Mouse (Mus musculus) olfactory bulb, adult 2 months (tissue): Measurements from ENCODE around the gene Myrfl. TPM values are rescaled to one million over a fixed set of nuclear protein-coding genes. Genes with fewer than 3 reads are reported as not detected.

Experiments
- H3K27ac ChIP-seq: fragments of 200-500 bp; 2 replicates; pipeline ENCODE4 v1.5.1; 2012; ENCODE audit warnings: low read depth, low read length; ENCODE audit not compliant: insufficient read depth
- H3K4me1 ChIP-seq: fragments of 200-500 bp; 2 replicates; pipeline ENCODE4 v1.6.1; 2012; ENCODE audit warnings: low read length; ENCODE audit not compliant: control insufficient read depth, insufficient read depth
- H3K4me3 ChIP-seq: fragments of 200-500 bp; 2 replicates; pipeline ENCODE4 v1.5.1; 2012; ENCODE audit warnings: mild to moderate bottlenecking, low read depth, low read length, moderate library complexity; ENCODE audit not compliant: insufficient read depth
- CTCF ChIP-seq: fragments of 200-500 bp; IDR thresholded peaks from 2 replicates; pipeline ENCODE4 v1.5.1; 2012; ENCODE audit warnings: low read depth, mild to moderate bottlenecking, low read length, moderate library complexity; ENCODE audit not compliant: insufficient read depth
- POLR2A ChIP-seq: fragments of 200-500 bp; IDR thresholded peaks from 2 replicates; pipeline ENCODE4 v1.6.1; 2012; ENCODE audit warnings: mild to moderate bottlenecking, low read depth, low read length, moderate library complexity; ENCODE audit not compliant: insufficient read depth
- WGBS: fragments of 180-500 bp; shearing (Covaris S2); methylation state at CpG from one replicate; pipeline ENCODE4 v1.1.7; 2018; 5-methylcytosine and 5-hydroxymethylcytosine counted together
- polyA plus RNA-seq: library from polyadenylated mRNA; stranded (reverse); fragments of >200 nt; gene quantifications from 2 replicates; pipeline ENCODE4 v1.2.4, GENCODE M21; 2012; ENCODE audit warnings: low replicate concordance; ENCODE audit not compliant: missing spikeins, insufficient read depth, insufficient read length

Myrfl gene
- polyA plus RNA-seq, 1 experiment = not detected

DNA sequence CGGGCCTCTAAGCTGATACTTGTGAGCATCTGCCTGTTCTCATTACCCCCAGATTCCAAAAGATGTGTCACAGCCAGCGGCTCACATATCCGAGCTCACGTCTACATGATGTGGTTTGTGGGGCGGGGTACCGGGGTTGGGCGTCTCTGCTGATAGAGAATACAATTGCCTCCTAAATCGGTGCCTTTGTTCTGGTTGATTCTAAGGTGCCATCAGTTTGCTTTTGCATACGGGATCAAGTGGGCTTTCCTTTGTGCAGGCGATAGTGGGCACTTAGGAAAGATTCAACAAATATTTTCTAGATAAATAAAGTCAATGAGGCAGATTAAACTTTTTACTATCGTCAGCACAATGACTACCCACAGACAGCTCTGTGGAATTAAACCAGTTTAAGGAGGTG lies 141.8 kb downstream of the Myrfl start:
- no peak overlapping the region for H3K27ac ChIP-seq

DNA sequence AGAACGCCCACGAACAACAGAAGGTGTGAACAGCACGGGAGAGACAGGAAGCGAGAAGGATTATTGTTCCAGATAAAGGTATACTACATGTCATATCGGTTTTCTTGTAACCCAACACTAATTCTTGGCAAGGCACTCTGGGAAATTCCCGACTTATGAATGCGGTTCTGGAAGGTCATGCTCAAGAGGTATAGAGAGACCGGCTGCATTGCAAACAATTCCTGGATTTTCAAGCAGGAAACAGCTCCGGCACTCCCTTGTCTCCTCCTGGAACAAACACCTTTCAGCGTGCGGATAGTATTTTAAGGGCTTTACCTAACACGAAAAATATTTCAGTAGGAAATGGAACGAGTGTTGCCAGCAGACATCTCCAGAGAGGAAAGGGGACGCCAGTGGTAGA lies 145.8 kb downstream of the Myrfl start:
- no peak overlapping the region for H3K4me3 ChIP-seq
- TF ChIP-seq POLR2A = no peak
- TF ChIP-seq CTCF = no peak
- H3K27ac ChIP-seq = no peak overlapping the region
- H3K4me1 ChIP-seq = no peaks in the 10 kb centered on the region
- WGBS = 81% methylated on average over 14 of the region's 14 CpGs

More for the DNA sequence above, 141.8 kb downstream of the Myrfl start:
- 95% methylated on average over 11 of the region's 11 CpGs for WGBS
- TF ChIP-seq CTCF (no peak), POLR2A (no peak)
- H3K4me1 ChIP-seq = 0 out of 2 replicates have a peak, but pooled peaks cover 2% of the 10 kb centered on the region
- H3K4me3 ChIP-seq = no peak overlapping the region

DNA sequence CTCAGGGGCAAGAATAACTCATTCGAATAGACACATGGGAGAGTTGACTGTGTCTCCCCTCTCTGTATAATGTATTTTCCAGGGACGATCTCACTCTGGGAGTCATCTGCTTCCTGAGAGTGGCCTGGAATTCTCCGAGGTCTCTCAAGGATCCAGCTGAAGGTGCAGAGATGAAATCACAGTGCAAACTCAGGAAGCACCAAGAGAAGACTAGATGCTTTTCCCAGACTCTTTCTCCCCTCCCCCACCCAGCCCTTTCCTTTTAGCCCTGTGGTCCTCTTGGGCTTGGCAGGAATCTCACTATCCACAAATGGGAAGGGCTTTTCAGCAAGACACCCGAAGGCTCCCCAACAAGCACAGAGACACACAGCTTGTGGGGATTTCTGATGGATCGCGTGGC lies 146.7 kb downstream of the Myrfl start:
- 85% methylated on average over 6 of the region's 6 CpGs for WGBS
- Histone ChIP-seq H3K4me3 (no peak overlapping the region), H3K4me1 (no peaks in the 10 kb centered on the region), H3K27ac (no peak overlapping the region)
- no peak for TF ChIP-seq POLR2A
- TF ChIP-seq CTCF = no peak

DNA sequence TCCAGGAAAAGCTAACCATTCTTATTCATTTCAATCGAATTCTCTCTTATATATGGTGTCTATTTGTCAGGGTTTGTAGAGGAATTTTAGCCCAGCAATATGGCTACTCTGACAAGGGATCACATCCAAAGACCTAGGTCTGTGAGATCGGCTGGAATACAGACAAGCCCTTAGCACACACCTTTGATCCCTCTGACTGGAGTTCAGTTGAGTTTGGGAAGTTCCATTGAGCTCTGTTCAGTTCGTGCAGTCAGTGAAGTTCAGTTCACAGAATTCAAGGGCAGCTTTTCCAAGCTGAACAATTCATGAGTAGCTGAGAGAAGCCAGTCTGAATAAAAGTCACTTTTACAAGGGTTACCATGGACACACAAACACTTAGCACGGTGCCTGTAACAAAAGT lies 148.0 kb downstream of the Myrfl start:
- 61% methylated on average over 4 of the region's 4 CpGs for WGBS
- H3K27ac ChIP-seq = no peak overlapping the region
- no peaks in the 10 kb centered on the region for H3K4me1 ChIP-seq
- no peak for TF ChIP-seq POLR2A
- no peak for TF ChIP-seq CTCF
- H3K4me3 ChIP-seq = no peak overlapping the region

DNA sequence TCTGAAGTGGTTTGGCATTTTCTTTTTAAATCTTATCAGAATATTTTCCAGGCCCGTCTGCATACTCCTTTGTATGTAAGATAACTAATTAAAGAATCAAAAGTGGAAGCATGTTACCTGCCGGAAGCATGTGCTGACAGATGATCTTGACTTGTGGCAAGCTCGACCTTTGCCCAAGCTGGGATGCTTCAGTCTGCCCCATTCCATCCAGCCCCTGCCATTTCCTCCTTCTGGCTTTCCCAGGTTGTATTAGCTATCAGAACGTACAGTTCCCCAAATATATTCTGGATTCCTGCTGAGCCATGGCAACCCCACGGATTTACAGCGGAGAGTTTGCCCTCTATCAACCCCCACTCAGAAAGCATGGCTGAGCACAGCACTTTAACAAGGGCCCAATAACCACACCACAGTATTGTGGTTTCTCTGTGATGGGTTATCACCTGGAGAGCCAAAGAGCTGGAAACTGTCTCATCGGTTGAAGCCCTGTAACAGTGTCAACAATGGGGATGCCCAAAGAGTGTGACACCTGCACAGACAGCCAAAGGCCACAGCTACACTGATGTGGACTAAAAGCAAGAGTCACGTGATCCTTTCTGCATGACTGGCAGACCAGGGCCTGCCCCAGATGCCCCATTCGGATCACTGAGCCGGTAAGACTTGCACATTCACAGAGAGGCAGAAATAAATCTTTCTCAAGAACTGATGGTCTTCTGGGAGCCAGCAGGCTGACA lies 150.3 kb downstream of the Myrfl start:
- no peak overlapping the region for H3K4me3 ChIP-seq

DNA sequence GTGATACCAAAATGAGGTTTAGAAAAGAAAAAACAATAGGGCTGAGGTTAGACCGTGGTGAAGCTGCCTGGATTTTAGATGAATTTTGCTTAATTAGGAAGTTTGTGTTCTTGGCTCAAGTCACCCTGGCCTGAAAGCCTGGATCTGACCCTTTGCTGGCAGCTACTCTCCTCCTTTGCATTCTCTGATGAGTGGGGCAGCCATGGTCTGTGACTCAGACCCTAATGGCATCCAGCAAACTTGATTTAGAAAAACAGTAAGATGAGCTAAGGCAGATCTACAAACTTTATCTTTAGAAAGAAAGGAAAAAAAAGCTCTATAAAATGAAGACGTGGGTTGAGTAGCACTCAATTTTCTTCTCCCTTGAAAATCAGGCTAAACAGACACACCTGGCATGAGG lies 154.0 kb downstream of the Myrfl start:
- Histone ChIP-seq H3K4me3 (no peak overlapping the region), H3K27ac (no peak overlapping the region), H3K4me1 (peaks cover 14% of the 10 kb centered on the region)
- 86% methylated on average over 2 of the region's 2 CpGs for WGBS
- TF ChIP-seq POLR2A (no peak), CTCF (no peak)

More for the DNA sequence above, 150.3 kb downstream of the Myrfl start:
- H3K4me1 ChIP-seq = no peaks in the 10 kb centered on the region
- WGBS = 84% methylated on average over 10 of the region's 10 CpGs
- no peak overlapping the region for H3K27ac ChIP-seq
- TF ChIP-seq POLR2A (no peak), CTCF (no peak)

DNA sequence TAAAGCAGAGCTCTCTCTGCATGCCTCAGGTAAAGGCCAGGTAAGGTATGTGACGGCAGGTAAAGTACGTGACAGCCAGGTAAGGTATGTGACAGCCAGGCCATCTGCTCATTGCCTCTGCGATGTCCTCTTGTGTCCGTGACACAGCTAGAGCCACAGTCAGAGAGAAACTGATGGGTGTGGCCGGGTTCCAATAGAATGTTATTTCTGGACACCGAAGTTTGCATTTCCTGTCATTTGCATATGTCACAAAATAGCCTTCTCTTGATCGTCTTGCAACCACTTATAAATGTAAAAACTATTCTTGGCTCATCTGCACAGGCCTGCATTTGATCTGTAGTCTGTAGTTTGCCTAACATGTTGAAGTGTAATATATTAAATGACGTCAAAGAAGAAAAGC lies 154.5 kb downstream of the Myrfl start:
- WGBS = 90% methylated on average over 8 of the region's 8 CpGs
- TF ChIP-seq CTCF = no peak
- TF ChIP-seq POLR2A = no peak
- H3K4me1 ChIP-seq = peaks cover 14% of the 10 kb centered on the region
- H3K27ac ChIP-seq = no peak overlapping the region
- no peak overlapping the region for H3K4me3 ChIP-seq

DNA sequence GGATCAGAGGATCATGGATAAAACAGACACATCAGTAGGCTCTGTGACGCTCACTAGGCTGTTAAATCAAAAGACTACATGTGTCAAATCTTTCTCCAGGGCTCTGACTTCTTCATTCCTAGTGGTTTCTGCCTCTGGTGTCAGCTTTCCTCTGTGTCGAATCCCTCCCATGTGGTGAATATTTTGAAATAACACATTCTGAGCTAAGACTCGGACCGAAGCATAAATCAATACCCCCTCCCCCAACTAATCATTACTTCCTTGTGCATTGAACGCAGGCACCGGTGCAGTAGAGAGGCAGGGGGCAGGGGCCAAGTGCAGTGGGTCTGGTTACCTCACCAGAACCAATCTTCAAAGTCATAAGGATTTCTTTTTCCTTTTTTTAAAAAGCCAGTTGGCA lies 155.4 kb downstream of the Myrfl start:
- Histone ChIP-seq H3K4me3 (no peak overlapping the region), H3K4me1 (peaks cover 14% of the 10 kb centered on the region), H3K27ac (no peak overlapping the region)
- 89% methylated on average over 6 of the region's 6 CpGs for WGBS
- no peak for TF ChIP-seq POLR2A
- TF ChIP-seq CTCF = no peak

DNA sequence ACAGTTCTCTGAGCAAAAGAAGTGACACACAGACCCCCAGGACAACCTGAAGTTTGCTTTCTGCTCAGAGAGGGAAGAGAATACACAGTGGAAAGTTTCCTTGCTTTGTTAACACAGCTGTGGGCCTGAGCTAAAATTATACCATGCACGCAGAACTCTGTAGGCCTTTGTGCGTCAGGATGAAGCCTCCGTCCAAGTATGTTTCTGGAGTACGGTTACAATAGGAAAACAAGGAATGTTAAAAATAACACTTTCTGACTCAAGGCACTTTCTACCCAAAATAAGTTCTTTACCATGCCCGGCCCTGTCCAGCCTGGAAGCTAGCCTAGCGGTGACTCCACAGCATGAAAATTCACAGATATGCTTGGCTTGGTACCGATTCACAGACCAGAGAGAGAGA lies 156.6 kb downstream of the Myrfl start:
- WGBS = 21% methylated on average over 7 of the region's 7 CpGs
- no peak for TF ChIP-seq POLR2A
- no peak for TF ChIP-seq CTCF
- Histone ChIP-seq H3K4me3 (no peak overlapping the region), H3K27ac (peak overlapping the region; percentile 85), H3K4me1 (peaks cover 14% of the 10 kb centered on the region)

DNA sequence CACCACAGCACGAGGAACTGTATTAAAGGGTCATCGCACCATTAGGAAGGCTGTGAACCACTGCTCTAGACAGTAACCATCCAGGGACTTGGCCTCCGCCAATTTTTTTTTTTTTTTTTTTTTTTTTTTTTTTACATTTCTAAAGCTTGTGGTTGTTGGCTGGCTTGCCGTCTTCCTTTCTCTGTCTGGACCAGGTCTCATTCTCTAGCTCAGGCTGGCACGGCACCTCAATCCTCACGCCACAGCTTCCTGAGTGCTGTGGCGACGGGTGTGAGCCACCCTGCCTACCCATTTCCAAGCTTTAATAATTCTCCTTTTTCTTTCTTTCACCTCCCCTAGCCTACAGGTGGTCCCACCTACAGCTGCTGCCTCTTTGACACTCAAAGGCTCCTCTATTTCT lies 158.2 kb downstream of the Myrfl start:
- WGBS = 82% methylated on average over 8 of the region's 8 CpGs
- TF ChIP-seq CTCF (no peak), POLR2A (no peak)
- Histone ChIP-seq H3K4me3 (no peak overlapping the region), H3K4me1 (peaks cover 14% of the 10 kb centered on the region), H3K27ac (no peak overlapping the region)
